Mouse (Mus musculus) bone marrow, adult 2 months (tissue): Measurements from ENCODE around the gene Stpg1. TPM values are rescaled to one million over a fixed set of nuclear protein-coding genes. Genes with fewer than 3 reads are reported as not detected.

ENCODE experiments used
- H3K27ac ChIP-seq: fragments of 200-500 bp; 2 replicates; pipeline ENCODE4 v1.5.1; 2012; ENCODE audit warnings: low read depth, mild to moderate bottlenecking, control low read depth, inconsistent platforms, low read length; ENCODE audit not compliant: control insufficient read depth, poor library complexity, insufficient read depth
- H3K4me1 ChIP-seq: fragments of 200-500 bp; 2 replicates; pipeline ENCODE4 v1.6.1; 2011; ENCODE audit warnings: low read length; ENCODE audit not compliant: control insufficient read depth, insufficient read depth
- H3K4me3 ChIP-seq: fragments of 200-500 bp; replicated peaks from 2 replicates; pipeline ENCODE3; 2011; ENCODE audit warnings: mild to moderate bottlenecking, low read depth, low read length, control low read depth; ENCODE audit not compliant: control insufficient read depth
- CTCF ChIP-seq: fragments of 200-500 bp; IDR thresholded peaks from 2 replicates; pipeline ENCODE4 v1.5.1; 2011; ENCODE audit warnings: low read length, control low read depth; ENCODE audit not compliant: control insufficient read depth, insufficient read depth
- POLR2A ChIP-seq: fragments of 200-500 bp; IDR thresholded peaks from 2 replicates; pipeline ENCODE4 v1.6.1; 2011; ENCODE audit warnings: low read depth, mild to moderate bottlenecking, control low read depth, low read length, borderline replicate concordance; ENCODE audit not compliant: control insufficient read depth
- WGBS: fragments of 180-500 bp; shearing (Covaris S2); methylation state at CpG from one replicate; pipeline ENCODE4 v1.1.7; 2018; 5-methylcytosine and 5-hydroxymethylcytosine counted together
- polyA plus RNA-seq: library from polyadenylated mRNA; stranded (reverse); fragments of >200 nt; gene quantifications from 2 replicates; pipeline ENCODE4 v1.2.4, GENCODE M21; 2011; ENCODE audit warnings: low replicate concordance; ENCODE audit not compliant: missing spikeins, insufficient read depth, insufficient read length

Stpg1 gene
- polyA plus RNA-seq: 1.4 TPM in 1 of 2 replicates, not detected in the other

DNA sequence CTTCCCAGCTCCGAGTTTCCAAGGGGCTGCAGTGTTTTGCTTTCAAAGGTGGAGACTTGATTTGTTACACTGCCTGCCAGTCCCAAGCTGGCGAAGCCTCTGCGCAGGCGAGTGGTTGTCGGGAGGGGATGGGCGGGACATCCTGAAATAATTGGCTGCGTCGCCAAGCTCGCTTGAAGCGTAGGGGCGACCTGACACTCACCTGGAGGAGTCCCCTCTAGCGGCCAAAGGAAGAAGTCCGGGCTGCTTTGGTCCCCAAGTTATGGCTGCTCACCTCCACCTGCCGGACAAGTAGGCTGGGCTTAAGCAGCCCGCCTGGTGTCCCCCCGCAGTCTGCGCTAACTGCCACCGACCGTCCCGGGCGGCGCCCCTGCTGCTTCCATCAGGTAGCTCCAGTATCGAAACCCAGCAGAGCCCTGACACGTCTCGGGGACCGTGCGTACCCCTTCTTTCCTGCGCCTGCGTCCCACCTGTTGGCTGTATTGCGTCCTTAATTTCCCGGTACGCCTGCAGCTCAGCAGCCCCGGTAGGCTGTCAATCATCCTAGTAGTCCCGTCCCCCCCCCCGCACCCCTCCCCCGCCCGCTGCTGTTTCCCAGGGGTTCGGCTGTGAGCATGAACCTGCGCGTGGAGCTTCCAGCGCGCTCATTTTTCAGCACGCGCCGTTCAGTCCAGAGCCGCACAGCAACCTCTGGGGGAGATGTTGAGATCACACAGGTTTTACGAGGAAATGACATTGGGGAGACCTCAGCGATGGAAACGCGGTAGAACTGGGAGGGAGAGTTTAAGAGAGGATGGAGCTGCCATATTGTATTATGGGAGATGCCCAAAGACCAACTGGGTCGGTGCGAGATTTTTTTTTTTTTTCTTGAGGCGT, at the start of gene Stpg1, which contains the start of gene Nipal3:
Gene Stpg1, plus strand, starts transcription at position 270 of the 876 bp plus-strand sequence.
Gene Nipal3, minus strand, starts transcription at position 518 of the 876 bp plus-strand sequence.
- Histone ChIP-seq H3K4me1 (no peaks in the 10 kb centered on the region; the same call in 1 of the 2 replicates), H3K4me3 (peak within 1 kb of the TSS; percentile 92), H3K27ac (peak within 1 kb of the TSS; percentile 38)
- WGBS: under 1% methylated on average over 53 of the region's 53 CpGs
- TF ChIP-seq POLR2A: peak; percentile 35; the same call in 1 of the 2 replicates
- peak; percentile 71 for TF ChIP-seq CTCF

DNA sequence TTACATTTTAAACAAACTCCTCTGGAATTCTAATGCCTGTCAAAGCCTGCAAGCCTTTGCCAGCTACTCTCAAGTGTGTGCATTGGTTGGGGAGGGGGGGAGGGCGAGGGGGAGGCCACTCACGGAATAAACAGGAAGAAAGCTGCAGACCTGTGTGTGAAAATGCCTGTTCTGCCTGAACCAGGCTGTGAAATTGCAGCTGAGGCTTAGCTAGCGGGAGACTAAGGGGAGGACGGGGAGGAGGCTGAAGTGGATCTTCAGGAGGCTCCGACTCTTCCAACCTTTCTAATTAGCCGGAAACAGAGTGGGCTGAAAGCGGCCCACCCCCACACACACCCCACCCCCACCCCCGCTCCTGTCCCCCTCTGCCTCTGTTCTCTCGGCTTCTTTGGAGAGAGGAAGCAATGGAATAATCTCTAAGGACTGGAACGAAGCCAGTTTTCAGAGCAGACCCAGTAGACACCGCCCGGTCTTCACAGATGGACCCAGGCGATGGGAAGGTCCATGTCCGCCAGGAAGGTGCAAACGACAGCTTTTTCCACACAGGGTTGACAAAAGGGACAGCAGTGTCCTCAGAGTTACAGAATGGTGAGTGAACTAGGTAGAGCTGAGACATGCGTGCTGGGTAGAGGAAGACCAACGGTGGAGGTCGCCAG, 43.1 kb upstream of the Stpg1 start:
- no peak for TF ChIP-seq POLR2A
- Histone ChIP-seq H3K4me3 (no peak overlapping the region), H3K4me1 (no peaks in the 10 kb centered on the region), H3K27ac (no peak overlapping the region)
- WGBS: 80% methylated on average over 18 of the region's 18 CpGs

DNA sequence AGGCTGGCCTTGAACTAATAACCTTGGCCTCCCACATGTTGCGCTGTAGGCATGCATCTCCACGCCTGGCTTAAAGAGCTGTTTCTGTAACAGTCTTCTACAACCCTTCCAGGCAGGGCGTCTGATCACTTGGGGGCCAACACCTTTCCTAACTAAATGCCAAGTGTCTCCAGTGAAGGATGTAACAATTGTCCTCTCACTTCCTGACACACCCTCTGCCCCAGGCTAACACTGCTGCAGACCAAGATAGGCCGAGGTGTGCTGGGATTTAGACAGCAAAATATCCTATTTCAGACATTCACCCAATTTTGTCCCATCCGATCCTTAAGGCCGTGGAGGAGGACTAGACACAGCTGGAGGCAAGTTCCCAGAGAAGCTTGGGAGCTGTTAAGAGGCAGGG, 41.4 kb upstream of the Stpg1 start:
- no peaks in the 10 kb centered on the region for H3K4me1 ChIP-seq
- WGBS: 83% methylated on average over 6 of the region's 6 CpGs
- H3K4me3 ChIP-seq: no peak overlapping the region
- no peak for TF ChIP-seq POLR2A
- no peak for TF ChIP-seq CTCF
- no peak overlapping the region for H3K27ac ChIP-seq

DNA sequence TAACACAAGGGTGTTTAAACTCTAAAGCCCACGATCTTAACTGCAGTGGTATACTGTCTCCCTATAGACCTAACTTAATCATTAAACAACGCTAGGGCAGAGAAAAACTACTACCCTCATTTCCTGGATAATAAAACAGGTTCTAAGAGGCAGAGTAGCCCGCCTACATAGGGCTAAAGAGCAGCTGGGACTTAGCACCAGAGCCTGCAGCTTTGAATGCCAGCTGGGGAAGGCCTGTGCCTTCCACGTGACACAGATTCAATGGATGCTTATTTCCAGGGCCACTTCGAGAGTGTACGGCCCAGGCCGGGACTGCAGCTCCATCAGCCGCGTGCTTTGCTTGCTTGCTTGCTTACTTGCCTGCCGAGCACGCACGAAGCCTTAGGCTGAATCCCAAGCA, 41.0 kb upstream of the Stpg1 start:
- Histone ChIP-seq H3K27ac (no peak overlapping the region), H3K4me1 (no peaks in the 10 kb centered on the region), H3K4me3 (no peak overlapping the region)
- no peak for TF ChIP-seq POLR2A
- TF ChIP-seq CTCF: no peak
- 84% methylated on average over 12 of the region's 12 CpGs for WGBS

DNA sequence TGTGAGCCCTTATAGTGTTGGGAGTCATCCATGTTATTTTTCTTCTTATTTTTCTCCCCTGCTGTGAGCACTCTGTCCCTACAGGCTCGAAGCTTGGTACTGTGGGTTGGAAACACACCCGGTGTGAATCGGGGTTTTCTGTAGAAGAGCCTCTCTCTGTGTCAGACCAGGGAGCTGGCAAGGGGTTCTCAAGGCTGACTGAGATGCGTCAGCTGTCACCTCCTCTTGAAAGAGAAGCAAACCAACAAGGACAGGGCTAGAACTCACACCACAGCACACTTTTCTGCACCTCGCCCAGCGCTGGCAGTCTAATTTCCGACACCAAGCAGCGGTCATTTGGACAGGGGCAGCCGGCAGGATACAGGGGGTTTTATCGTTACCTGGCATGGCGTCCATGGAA, 31.2 kb upstream of the Stpg1 start:
- H3K4me3 ChIP-seq: no peak overlapping the region
- H3K4me1 ChIP-seq: no peaks in the 10 kb centered on the region
- no peak overlapping the region; the same call in 1 of the 2 replicates for H3K27ac ChIP-seq
- no peak for TF ChIP-seq CTCF
- no peak for TF ChIP-seq POLR2A
- 92% methylated on average over 11 of the region's 11 CpGs for WGBS

DNA sequence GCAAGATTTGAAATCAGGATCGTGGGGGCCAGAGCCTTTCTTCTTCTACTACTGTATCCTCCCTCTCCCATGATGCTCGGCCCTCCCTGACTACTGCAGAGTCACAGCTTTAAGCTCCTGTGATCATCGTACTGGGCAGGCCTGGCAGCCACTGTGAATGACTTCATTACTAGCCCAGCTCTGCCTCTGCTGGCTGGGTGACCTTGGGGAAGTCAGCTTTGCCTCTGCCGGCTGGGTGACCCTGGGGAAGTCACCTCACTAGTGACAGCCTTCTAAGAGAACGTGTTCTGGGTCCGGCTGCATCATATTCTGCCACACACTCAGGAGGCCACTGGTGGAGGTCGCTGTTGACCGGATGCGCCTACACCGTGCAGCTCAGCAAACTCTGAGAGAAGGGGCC, 16.7 kb upstream of the Stpg1 start:
- 88% methylated on average over 10 of the region's 10 CpGs for WGBS
- no peaks in the 10 kb centered on the region for H3K4me1 ChIP-seq
- H3K4me3 ChIP-seq: no peak overlapping the region
- no peak overlapping the region for H3K27ac ChIP-seq
- TF ChIP-seq POLR2A (no peak), CTCF (no peak)

DNA sequence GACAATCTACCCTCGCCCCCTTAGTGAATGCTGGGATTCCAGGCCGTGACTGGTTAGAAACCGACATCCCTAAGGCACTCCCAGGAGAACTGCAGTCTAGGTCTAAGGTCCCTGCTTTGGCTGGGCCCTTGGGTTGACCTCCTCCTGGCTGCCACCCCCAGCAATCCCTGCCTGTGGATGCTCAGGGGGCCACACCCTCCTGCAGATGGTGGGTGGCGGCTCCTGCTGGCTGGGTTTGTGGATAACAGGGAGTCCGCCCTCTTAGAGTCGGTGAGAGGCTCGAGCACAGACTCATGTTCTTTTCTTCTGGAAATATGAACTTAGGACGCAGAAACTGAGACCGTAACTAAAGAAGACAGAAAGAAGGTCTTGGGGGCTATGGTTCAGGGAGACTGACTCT, 14.2 kb upstream of the Stpg1 start:
- WGBS: 81% methylated on average over 9 of the region's 9 CpGs
- TF ChIP-seq POLR2A (no peak), CTCF (no peak)
- H3K27ac ChIP-seq: no peak overlapping the region
- H3K4me1 ChIP-seq: no peaks in the 10 kb centered on the region
- H3K4me3 ChIP-seq: no peak overlapping the region

DNA sequence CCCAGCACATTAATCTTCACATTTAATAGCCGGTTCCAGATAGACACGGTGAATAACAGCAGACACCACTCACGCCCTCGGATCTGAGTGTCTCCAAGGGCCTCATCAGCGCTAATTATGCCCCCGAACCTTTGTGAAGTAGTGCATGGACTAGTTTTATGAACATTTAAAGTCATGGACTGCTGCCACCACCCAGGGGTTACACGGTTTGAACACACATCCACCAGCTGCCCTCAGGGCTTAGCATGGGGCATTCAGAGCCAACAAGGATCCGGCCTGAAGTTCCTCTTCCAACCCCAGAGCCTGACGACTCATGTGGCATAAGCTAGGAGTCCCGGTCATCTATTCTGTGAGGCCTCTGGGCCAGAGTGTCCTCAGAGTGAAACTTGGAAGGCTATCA, 9.5 kb upstream of the Stpg1 start:
- Histone ChIP-seq H3K27ac (no peak overlapping the region), H3K4me3 (no peak overlapping the region), H3K4me1 (no peaks in the 10 kb centered on the region)
- 82% methylated on average over 10 of the region's 10 CpGs for WGBS
- TF ChIP-seq POLR2A: no peak
- no peak for TF ChIP-seq CTCF
